Mouse (Mus musculus): ENCODE measurements around the gene Gnao1.

GRCm38 (mm10) chr8:93842574-93842973 lies 32.8 kb downstream of the Gnao1 start:
- no peak for TF ChIP-seq CTCF (IDR thresholded peaks at IDR 0.05; ENCODE audit: low read depth, low read length)
- TF ChIP-seq POLR2A (IDR thresholded peaks at IDR 0.05; ENCODE audit: borderline replicate concordance, low read depth, low read length) = no peak
